Mouse (Mus musculus): ENCODE data around the gene Spg11. TPM values are rescaled to one million over a fixed set of nuclear protein-coding genes. Genes with fewer than 3 reads are reported as not detected.

Spg11 gene
- polyA plus RNA-seq, 1 experiment, result 9.8 TPM

GRCm38 (mm10) chr2:122141332-122141967 lies 23.3 kb upstream of the Spg11 start:
- TF ChIP-seq CTCF (IDR thresholded peaks at IDR 0.05; ENCODE audit: borderline replicate concordance, insufficient read depth, low read depth, low read length) (0 out of 2 replicates have a peak, but pooled peaks have one; percentile 4), POLR2A (IDR thresholded peaks at IDR 0.05; ENCODE audit: borderline replicate concordance, insufficient read depth, low read length) (no peak)
- 77% methylated on average over 5 of the region's 5 CpGs for whole genome bisulfite sequencing

DNA sequence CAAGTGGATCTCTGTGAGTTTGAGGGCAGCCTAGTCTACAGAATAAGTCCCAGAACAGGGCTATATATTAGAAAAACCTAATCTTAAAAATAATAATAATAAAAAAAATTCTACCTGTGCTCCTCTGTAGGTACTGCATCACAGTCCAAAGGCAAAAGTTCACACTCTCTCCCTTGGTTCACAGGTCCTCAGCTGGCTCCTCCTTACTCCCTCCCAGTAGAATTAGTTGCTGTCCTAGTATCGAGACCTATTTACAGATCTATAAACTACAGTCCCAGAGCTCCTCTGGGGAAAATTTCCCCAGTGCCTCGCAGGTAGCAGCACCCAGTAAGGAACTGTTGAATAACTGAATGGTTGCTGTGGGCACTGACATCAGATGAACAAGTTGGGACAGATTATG lies 22.6 kb upstream of the Spg11 start:
- no peak overlapping the region for H3K4me3 ChIP-seq (replicated peaks; ENCODE audit: insufficient read depth, low read depth, low read length)
- H3K27me3 ChIP-seq (ENCODE audit: control insufficient read depth, insufficient read depth, low read length), result no peaks in the 10 kb centered on the region
- no peaks in the 10 kb centered on the region for H3K4me1 ChIP-seq (ENCODE audit: control insufficient read depth, insufficient read depth, low read length)
- 66% methylated on average over 2 of the region's 2 CpGs for WGBS
- no peak overlapping the region for H3K27ac ChIP-seq (ENCODE audit: insufficient read depth, low read length)
- no peak for DNase-seq
- TF ChIP-seq POLR2A (IDR thresholded peaks at IDR 0.05; ENCODE audit: borderline replicate concordance, insufficient read depth, low read length), result no peak
- no peak for TF ChIP-seq CTCF (IDR thresholded peaks at IDR 0.05; ENCODE audit: borderline replicate concordance, insufficient read depth, low read depth, low read length)

More at GRCm38 (mm10) chr2:122141332-122141967, 23.3 kb upstream of the Spg11 start:
- DNase-seq, result no peak
- Histone ChIP-seq H3K27ac (ENCODE audit: insufficient read depth, low read length) (no peak overlapping the region), H3K4me1 (ENCODE audit: control insufficient read depth, insufficient read depth, low read length) (no peaks in the 10 kb centered on the region), H3K4me3 (replicated peaks; ENCODE audit: insufficient read depth, low read depth, low read length) (no peak overlapping the region), H3K27me3 (ENCODE audit: control insufficient read depth, insufficient read depth, low read length) (no peaks in the 10 kb centered on the region)

GRCm38 (mm10) chr2:122137839-122138465 lies 19.8 kb upstream of the Spg11 start:
- Histone ChIP-seq H3K27me3 (ENCODE audit: control insufficient read depth, insufficient read depth, low read length) (no peaks in the 10 kb centered on the region), H3K27ac (ENCODE audit: insufficient read depth, low read length) (no peak overlapping the region), H3K4me3 (replicated peaks; ENCODE audit: insufficient read depth, low read depth, low read length) (no peak overlapping the region), H3K4me1 (ENCODE audit: control insufficient read depth, insufficient read depth, low read length) (no peaks in the 10 kb centered on the region)
- TF ChIP-seq CTCF (IDR thresholded peaks at IDR 0.05; ENCODE audit: borderline replicate concordance, insufficient read depth, low read depth, low read length), result no peak
- no peak for TF ChIP-seq POLR2A (IDR thresholded peaks at IDR 0.05; ENCODE audit: borderline replicate concordance, insufficient read depth, low read length)
- 64% methylated on average over 5 of the region's 5 CpGs for WGBS
- no peak for DNase-seq

GRCm38 (mm10) chr2:122132618-122133017 lies 14.4 kb upstream of the Spg11 start:
- WGBS, result 89% methylated on average over 2 of the region's 2 CpGs
- H3K27me3 ChIP-seq (ENCODE audit: control insufficient read depth, insufficient read depth, low read length), result no peaks in the 10 kb centered on the region
- TF ChIP-seq CTCF (IDR thresholded peaks at IDR 0.05; ENCODE audit: borderline replicate concordance, insufficient read depth, low read depth, low read length) (no peak), POLR2A (IDR thresholded peaks at IDR 0.05; ENCODE audit: borderline replicate concordance, insufficient read depth, low read length) (no peak)
- no peak for DNase-seq
- H3K27ac ChIP-seq (ENCODE audit: insufficient read depth, low read length), result no peak overlapping the region
- no peak overlapping the region for H3K4me3 ChIP-seq (replicated peaks; ENCODE audit: insufficient read depth, low read depth, low read length)
- no peaks in the 10 kb centered on the region for H3K4me1 ChIP-seq (ENCODE audit: control insufficient read depth, insufficient read depth, low read length)

GRCm38 (mm10) chr2:122132078-122132477 lies 13.9 kb upstream of the Spg11 start:
- TF ChIP-seq POLR2A (IDR thresholded peaks at IDR 0.05; ENCODE audit: borderline replicate concordance, insufficient read depth, low read length) (no peak), CTCF (IDR thresholded peaks at IDR 0.05; ENCODE audit: borderline replicate concordance, insufficient read depth, low read depth, low read length) (no peak)
- no peak for DNase-seq
- H3K27me3 ChIP-seq (ENCODE audit: control insufficient read depth, insufficient read depth, low read length), result no peaks in the 10 kb centered on the region
- WGBS, result 91% methylated on average over 2 of the region's 2 CpGs
- H3K4me1 ChIP-seq (ENCODE audit: control insufficient read depth, insufficient read depth, low read length), result no peaks in the 10 kb centered on the region
- H3K4me3 ChIP-seq (replicated peaks; ENCODE audit: insufficient read depth, low read depth, low read length), result no peak overlapping the region
- no peak overlapping the region for H3K27ac ChIP-seq (ENCODE audit: insufficient read depth, low read length)

- H3K27me3 ChIP-seq (ENCODE audit: control insufficient read depth, insufficient read depth, low read length), result no peaks in the 10 kb centered on the region
- no peak for TF ChIP-seq CTCF (IDR thresholded peaks at IDR 0.05; ENCODE audit: borderline replicate concordance, insufficient read depth, low read depth, low read length)
- no peak overlapping the region for H3K4me3 ChIP-seq (replicated peaks; ENCODE audit: insufficient read depth, low read depth, low read length)
- WGBS, result 92% methylated on average over 4 of the region's 4 CpGs
- DNase-seq, result no peak
- H3K4me1 ChIP-seq (ENCODE audit: control insufficient read depth, insufficient read depth, low read length), result no peaks in the 10 kb centered on the region
- no peak overlapping the region for H3K27ac ChIP-seq (ENCODE audit: insufficient read depth, low read length)
These were observed 9.4 kb upstream of the Spg11 start for GRCm38 (mm10) chr2:122127635-122128034.

DNA sequence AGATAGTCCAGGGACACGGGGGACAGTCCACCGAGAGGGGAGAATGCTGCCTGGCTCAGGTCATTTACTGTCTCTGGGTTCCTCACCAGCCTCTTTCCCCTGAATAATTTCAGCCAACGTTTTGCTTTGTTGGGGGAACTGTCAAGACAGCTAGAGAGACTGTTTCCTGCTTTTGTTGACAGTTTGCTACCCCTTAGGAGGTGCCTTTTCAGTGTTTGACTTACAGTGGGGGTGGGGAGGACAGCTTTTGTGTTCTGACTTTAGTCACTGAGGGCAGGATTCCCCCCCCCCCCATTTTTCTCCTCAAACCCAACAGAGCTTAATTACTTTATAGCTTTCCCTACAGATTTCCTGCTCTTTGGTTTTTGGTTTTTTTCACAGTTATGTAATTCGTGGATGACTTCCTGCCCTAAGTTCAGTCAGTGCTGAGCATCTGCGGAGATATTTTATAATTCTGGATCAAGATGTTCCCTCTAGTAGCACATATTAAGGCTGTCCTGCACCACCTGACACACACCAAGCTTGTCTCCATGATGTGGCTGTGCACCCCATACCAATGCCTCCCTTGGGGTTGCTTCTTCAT lies 8.7 kb upstream of the Spg11 start:
- Histone ChIP-seq H3K4me1 (ENCODE audit: control insufficient read depth, insufficient read depth, low read length) (no peaks in the 10 kb centered on the region), H3K27me3 (ENCODE audit: control insufficient read depth, insufficient read depth, low read length) (no peaks in the 10 kb centered on the region), H3K4me3 (replicated peaks; ENCODE audit: insufficient read depth, low read depth, low read length) (no peak overlapping the region), H3K27ac (ENCODE audit: insufficient read depth, low read length) (no peak overlapping the region)
- DNase-seq, result no peak
- TF ChIP-seq CTCF (IDR thresholded peaks at IDR 0.05; ENCODE audit: borderline replicate concordance, insufficient read depth, low read depth, low read length), result no peak
- no peak for TF ChIP-seq POLR2A (IDR thresholded peaks at IDR 0.05; ENCODE audit: borderline replicate concordance, insufficient read depth, low read length)
- WGBS, result 36% methylated on average over 5 of the region's 5 CpGs
